Mouse (Mus musculus) lung, adult 2 months (tissue): ENCODE measurements at regions not wholly inside any gene's neighbourhood (a gene's known extent, or its start where the extent isn't known, plus 50 kb on each side); places are given as distances from the start of the nearest gene placed in this dataset.

Source experiments
- CTCF ChIP-seq: fragments of 200-500 bp; IDR thresholded peaks from 2 replicates; pipeline ENCODE4 v1.5.1; 2011; ENCODE audit warnings: mild to moderate bottlenecking, low read length, control low read depth; ENCODE audit not compliant: insufficient read depth
- POLR2A ChIP-seq: fragments of 200-500 bp; IDR thresholded peaks from 2 replicates; pipeline ENCODE4 v1.6.1; 2011; ENCODE audit warnings: low read depth, mild to moderate bottlenecking, control low read depth, low read length, borderline replicate concordance; ENCODE audit errors: extremely low read depth

- TF ChIP-seq CTCF: no peak
- no peak for TF ChIP-seq POLR2A
Measured at GRCm38 (mm10) chr9:47133873-47134272, 135.3 kb downstream of the Gm4791 start.
